Mouse (Mus musculus) testis, adult 2 months (tissue): ENCODE results near the gene Actrt2.

Experiments
- CTCF ChIP-seq: fragments of 200-500 bp; IDR thresholded peaks from 2 replicates; pipeline ENCODE4 v1.5.1; 2012; ENCODE audit warnings: low read depth, mild to moderate bottlenecking, inconsistent platforms, low read length, moderate library complexity; ENCODE audit not compliant: control insufficient read depth, insufficient read depth, insufficient replicate concordance
- POLR2A ChIP-seq: fragments of 200-500 bp; IDR thresholded peaks from 2 replicates; pipeline ENCODE4 v1.6.1; 2012; ENCODE audit warnings: low read depth, mild to moderate bottlenecking, inconsistent platforms, low read length, moderate library complexity; ENCODE audit not compliant: control insufficient read depth

DNA sequence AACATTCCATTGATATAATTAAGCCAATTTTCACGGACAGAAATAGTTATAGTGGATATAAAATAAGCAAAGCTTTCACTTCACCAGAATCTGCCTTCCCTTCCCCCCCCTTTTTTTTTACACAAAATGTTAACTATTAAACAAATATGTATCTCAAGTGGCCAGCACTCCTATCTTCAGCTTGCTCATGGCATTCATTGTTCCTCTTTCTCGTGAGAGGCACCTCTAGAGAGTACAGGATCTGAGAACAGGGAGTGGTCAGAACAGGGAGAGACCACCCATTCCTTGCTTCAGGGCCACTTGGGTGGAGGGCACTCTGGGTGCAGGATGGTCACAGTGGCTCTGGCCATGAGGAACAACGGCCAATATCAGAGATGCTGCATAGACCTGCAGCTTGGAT lies 36.9 kb downstream of the Actrt2 start:
- no peak for TF ChIP-seq CTCF
- no peak for TF ChIP-seq POLR2A
